20 mouse cellular contexts compared by ENCODE assay signal in genomic region chr12:32994081-32994480, GRCm38 (mm10). TPM values are rescaled to one million over a fixed set of nuclear protein-coding genes. Genes with fewer than 3 reads are reported as not detected.
DNase-seq lines count a peak whose midpoint lies in the region; ATAC-seq lines count a peak whose summit lies in the region.
"Had no signal": no experiment of that assay in that cellular context is flagged by ENCODE, and none has a peak within 500 bp of the region (broad histone marks: within the 10 kb centered on the region; RNA-seq: fewer than 3 reads in every experiment).

No protein-coding gene starts in this region.

- no peak overlapping the region for H3K9ac ChIP-seq in lung, embryonic 15.5 days
- H3K9ac ChIP-seq: embryonic facial prominence, embryonic 12.5 days; forebrain, embryonic 15.5 days; hindbrain, embryonic 14.5 days had no signal

- peaks cover 11% of the 10 kb centered on the region for H3K4me1 ChIP-seq in lung, embryonic 15.5 days
- H3K4me1 ChIP-seq: embryonic facial prominence, embryonic 12.5 days; forebrain, embryonic 15.5 days had no signal

- ATAC-seq in lung, embryonic 15.5 days (ENCODE audit: borderline replicate concordance, extremely low read depth, low FRiP score, low TSS enrichment): no peak
- ATAC-seq in megakaryocyte-erythroid progenitor cell, adult 5-6 weeks (replicated peaks; ENCODE audit: low FRiP score, low TSS enrichment, poor library complexity, severe bottlenecking): no peak
- ATAC-seq: activated CD4-positive, CD25-positive, alpha-beta regulatory T cell, adult 4 months; CD4-positive, CD25-positive, alpha-beta regulatory T cell, adult 4 months; forebrain, embryonic 15.5 days had no signal

- no peaks in the 10 kb centered on the region for H3K27me3 ChIP-seq in lung, embryonic 15.5 days
- no peaks in the 10 kb centered on the region for H3K27me3 ChIP-seq in splenic B cell, adult 2 months (ENCODE audit: control insufficient read depth, insufficient read depth, low read length, poor library complexity, severe bottlenecking)
- H3K27me3 ChIP-seq: embryonic facial prominence, embryonic 12.5 days; forebrain, embryonic 15.5 days had no signal

- H3K4me2 ChIP-seq in lung, embryonic 15.5 days: no peak overlapping the region
- H3K4me2 ChIP-seq: embryonic facial prominence, embryonic 12.5 days; forebrain, embryonic 15.5 days; hindbrain, embryonic 14.5 days had no signal

- DNase-seq in lung, postnatal 4 days: no peak
- peak; percentile 39 to 48 for DNase-seq in spleen, adult 18-20 months
- no peak for DNase-seq in spleen, postnatal 10 days (ENCODE audit: low spot score in 2 of 2)
- peak; percentile 51 to 55 for DNase-seq in B cell, adult 2 months
- peak; percentile 65 for DNase-seq in splenic B cell, adult 2 months (ENCODE audit: low read depth, low spot score)
- DNase-seq: adrenal gland, postnatal 14 days; cerebellum, adult 11-12 months; cerebellum, adult 9-10 months; cerebellum, postnatal 25 days; gastrocnemius, postnatal 36 days; heart, adult 18-20 months; heart, postnatal 10 days had no signal

- peak overlapping the region; percentile 85 for H3K27ac ChIP-seq in lung, embryonic 15.5 days
- H3K27ac ChIP-seq: embryonic facial prominence, embryonic 12.5 days; forebrain, embryonic 15.5 days; heart, embryonic 10.5 days; hindbrain, embryonic 14.5 days had no signal

- H3K36me3 ChIP-seq in lung, embryonic 15.5 days: no peaks in the 10 kb centered on the region
- no peaks in the 10 kb centered on the region for H3K36me3 ChIP-seq in splenic B cell, adult 2 months (ENCODE audit: control insufficient read depth, insufficient read depth, low read length, poor library complexity, severe bottlenecking)
- H3K36me3 ChIP-seq: embryonic facial prominence, embryonic 12.5 days; forebrain, embryonic 15.5 days; heart, embryonic 10.5 days had no signal

- 72% methylated on average over 5 of the region's 5 CpGs for WGBS in lung, embryonic 15.5 days

- no peak overlapping the region for H3K4me3 ChIP-seq in lung, embryonic 15.5 days
- H3K4me3 ChIP-seq: embryonic facial prominence, embryonic 12.5 days; forebrain, embryonic 15.5 days; heart, embryonic 10.5 days had no signal

- no peaks in the 10 kb centered on the region for H3K9me3 ChIP-seq in lung, embryonic 15.5 days
- H3K9me3 ChIP-seq: embryonic facial prominence, embryonic 12.5 days; forebrain, embryonic 15.5 days; heart, embryonic 10.5 days had no signal

RNA-seq across cellular contexts. Expression of gene Sypl, which starts 40.4 kb away (rescaled TPM):
- polyA plus RNA-seq in lung, embryonic 15.5 days (2015; fragmentation: Nextera tagmentation; extraction: Ambion mirVana): 156 and 164 TPM in 2 replicates
- 34.3 and 36.1 TPM in 2 replicates for total RNA-seq in megakaryocyte-erythroid progenitor cell, adult 5-6 weeks (2014; fragmentation: Nextera tagmentation)
- 33.3 and 53.2 TPM in 2 replicates for total RNA-seq in megakaryocyte-erythroid progenitor cell, adult 5-6 weeks (2017)

Comparison
In these comparisons a context has a peak if more than half of its experiments do, and no peak if none do; other contexts are left out.
1. DNase-seq: peak in spleen, adult 18-20 months (2 of 2), B cell, adult 2 months (2 of 2) and splenic B cell, adult 2 months (single experiment); none in lung, postnatal 4 days (0 of 2) and spleen, postnatal 10 days (0 of 2).